Mouse (Mus musculus): ENCODE measurements around the gene Mctp1. TPM values are rescaled to one million over a fixed set of nuclear protein-coding genes. Genes with fewer than 3 reads are reported as not detected.
A peak's percentile ranks its signal among the peaks of the same experiment; 100 is the strongest.
"Not testable (repeated sequence)": the region's sequence is repeated elsewhere in the genome, so short reads cannot be mapped to it uniquely, and the experiment has no call there.

The Mctp1 gene
- polyA plus RNA-seq, 1 experiment, result 7.2 TPM

- TF ChIP-seq CTCF (IDR thresholded peaks at IDR 0.05; ENCODE audit: control insufficient read depth, insufficient read depth, low read length), result no peak
- Histone ChIP-seq H3K4me3 (replicated peaks; ENCODE audit: control insufficient read depth, low read depth, low read length) (no peak overlapping the region), H3K27ac (ENCODE audit: control insufficient read depth, insufficient read depth, low read depth, low read length, poor library complexity) (no peak overlapping the region), H3K4me1 (ENCODE audit: control insufficient read depth, insufficient read depth, low read length) (no peaks in the 10 kb centered on the region; the same call in 1 of the 2 replicates)
These were observed 179.7 kb downstream of the Mctp1 start for GRCm38 (mm10) chr13:76564061-76564460.

- H3K4me3 ChIP-seq (replicated peaks; ENCODE audit: control insufficient read depth, low read depth, low read length), result no peak overlapping the region
- H3K4me1 ChIP-seq (ENCODE audit: control insufficient read depth, insufficient read depth, low read length), result no peaks in the 10 kb centered on the region; the same call in 1 of the 2 replicates
- TF ChIP-seq CTCF (IDR thresholded peaks at IDR 0.05; ENCODE audit: control insufficient read depth, insufficient read depth, low read length) (no peak), POLR2A (IDR thresholded peaks at IDR 0.05; ENCODE audit: borderline replicate concordance, control insufficient read depth, low read depth, low read length) (no peak)
- H3K27ac ChIP-seq (ENCODE audit: control insufficient read depth, insufficient read depth, low read depth, low read length, poor library complexity), result no peak overlapping the region
- 22% methylated on average over 3 of the region's 3 CpGs for WGBS
These were observed 181.7 kb downstream of the Mctp1 start for GRCm38 (mm10) chr13:76566024-76566423.

GRCm38 (mm10) chr13:76567448-76567847, 183.1 kb downstream of the Mctp1 start:
- WGBS, result 40% methylated on average over 4 of the region's 4 CpGs
- Histone ChIP-seq H3K4me1 (ENCODE audit: control insufficient read depth, insufficient read depth, low read length) (no peaks in the 10 kb centered on the region; the same call in 1 of the 2 replicates), H3K27ac (ENCODE audit: control insufficient read depth, insufficient read depth, low read depth, low read length, poor library complexity) (no peak overlapping the region), H3K4me3 (replicated peaks; ENCODE audit: control insufficient read depth, low read depth, low read length) (no peak overlapping the region)
- TF ChIP-seq CTCF (IDR thresholded peaks at IDR 0.05; ENCODE audit: control insufficient read depth, insufficient read depth, low read length) (no peak), POLR2A (IDR thresholded peaks at IDR 0.05; ENCODE audit: borderline replicate concordance, control insufficient read depth, low read depth, low read length) (no peak)

GRCm38 (mm10) chr13:76568569-76569211, 184.4 kb downstream of the Mctp1 start:
- no peak overlapping the region for H3K27ac ChIP-seq (ENCODE audit: control insufficient read depth, insufficient read depth, low read depth, low read length, poor library complexity)
- no peaks in the 10 kb centered on the region; the same call in 1 of the 2 replicates for H3K4me1 ChIP-seq (ENCODE audit: control insufficient read depth, insufficient read depth, low read length)
- 47% methylated on average over 2 of the region's 2 CpGs for WGBS
- TF ChIP-seq POLR2A (IDR thresholded peaks at IDR 0.05; ENCODE audit: borderline replicate concordance, control insufficient read depth, low read depth, low read length) (no peak), CTCF (IDR thresholded peaks at IDR 0.05; ENCODE audit: control insufficient read depth, insufficient read depth, low read length) (no peak)
- H3K4me3 ChIP-seq (replicated peaks; ENCODE audit: control insufficient read depth, low read depth, low read length), result no peak overlapping the region

GRCm38 (mm10) chr13:76579414-76579813, 195.1 kb downstream of the Mctp1 start:
- Histone ChIP-seq H3K4me3 (replicated peaks; ENCODE audit: control insufficient read depth, low read depth, low read length) (peak overlapping the region; percentile 64), H3K27ac (ENCODE audit: control insufficient read depth, insufficient read depth, low read depth, low read length, poor library complexity) (peak overlapping the region; percentile 16; the same call in 1 of the 2 replicates), H3K4me1 (ENCODE audit: control insufficient read depth, insufficient read depth, low read length) (no peaks in the 10 kb centered on the region; the same call in 1 of the 2 replicates)
- under 1% methylated on average over 5 of the region's 5 CpGs for WGBS
- TF ChIP-seq CTCF (IDR thresholded peaks at IDR 0.05; ENCODE audit: control insufficient read depth, insufficient read depth, low read length), result peak; percentile 50
- 0 out of 2 replicates have a peak, but pooled peaks have one; percentile 42 for TF ChIP-seq POLR2A (IDR thresholded peaks at IDR 0.05; ENCODE audit: borderline replicate concordance, control insufficient read depth, low read depth, low read length)

GRCm38 (mm10) chr13:76585447-76585846, 201.1 kb downstream of the Mctp1 start:
- WGBS, result 47% methylated on average over 3 of the region's 3 CpGs
- Histone ChIP-seq H3K4me3 (replicated peaks; ENCODE audit: control insufficient read depth, low read depth, low read length) (no peak overlapping the region), H3K27ac (ENCODE audit: control insufficient read depth, insufficient read depth, low read depth, low read length, poor library complexity) (no peak overlapping the region), H3K4me1 (ENCODE audit: control insufficient read depth, insufficient read depth, low read length) (peaks cover 1% of the 10 kb centered on the region; the same call in 1 of the 2 replicates)
- TF ChIP-seq POLR2A (IDR thresholded peaks at IDR 0.05; ENCODE audit: borderline replicate concordance, control insufficient read depth, low read depth, low read length) (no peak), CTCF (IDR thresholded peaks at IDR 0.05; ENCODE audit: control insufficient read depth, insufficient read depth, low read length) (no peak)

- not testable (repeated sequence) for H3K4me1 ChIP-seq (ENCODE audit: control insufficient read depth, insufficient read depth, low read length); H3K4me3 ChIP-seq (replicated peaks; ENCODE audit: control insufficient read depth, low read depth, low read length); H3K27ac ChIP-seq (ENCODE audit: control insufficient read depth, insufficient read depth, low read depth, low read length, poor library complexity)
- WGBS, result 82% methylated on average over 11 of the region's 11 CpGs
These were observed 206.4 kb downstream of the Mctp1 start for GRCm38 (mm10) chr13:76590709-76591108.

DNA sequence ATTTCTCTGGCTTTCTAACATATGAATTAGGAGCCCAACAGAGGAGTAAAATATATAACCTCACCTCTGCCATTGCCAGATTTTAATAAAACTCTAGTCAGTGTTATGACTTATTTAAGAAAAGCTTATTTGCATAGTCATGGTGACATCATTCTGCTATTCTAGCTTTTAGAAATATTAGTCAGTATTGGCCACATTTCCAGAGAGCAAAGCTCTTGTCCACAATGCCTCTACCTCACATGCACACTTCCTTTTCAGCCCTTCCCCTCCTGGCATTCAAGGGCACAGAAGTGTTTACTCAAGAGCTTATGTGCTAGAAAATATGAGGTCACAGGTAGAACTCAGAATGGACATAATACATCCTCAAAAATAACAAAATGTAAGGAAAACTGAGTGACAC, 206.9 kb downstream of the Mctp1 start:
- peaks cover 6% of the 10 kb centered on the region; the same call in 1 of the 2 replicates for H3K4me1 ChIP-seq (ENCODE audit: control insufficient read depth, insufficient read depth, low read length)

GRCm38 (mm10) chr13:76591692-76592091, 207.4 kb downstream of the Mctp1 start:
- peaks cover 6% of the 10 kb centered on the region; the same call in 1 of the 2 replicates for H3K4me1 ChIP-seq (ENCODE audit: control insufficient read depth, insufficient read depth, low read length)
- TF ChIP-seq CTCF (IDR thresholded peaks at IDR 0.05; ENCODE audit: control insufficient read depth, insufficient read depth, low read length) (no peak), POLR2A (IDR thresholded peaks at IDR 0.05; ENCODE audit: borderline replicate concordance, control insufficient read depth, low read depth, low read length) (no peak)
- H3K4me3 ChIP-seq (replicated peaks; ENCODE audit: control insufficient read depth, low read depth, low read length), result no peak overlapping the region
- 17% methylated on average over 1 of the region's 1 CpGs for WGBS
- no peak overlapping the region for H3K27ac ChIP-seq (ENCODE audit: control insufficient read depth, insufficient read depth, low read depth, low read length, poor library complexity)

More for the DNA sequence above, 206.9 kb downstream of the Mctp1 start:
- Histone ChIP-seq H3K4me3 (replicated peaks; ENCODE audit: control insufficient read depth, low read depth, low read length) (no peak overlapping the region), H3K27ac (ENCODE audit: control insufficient read depth, insufficient read depth, low read depth, low read length, poor library complexity) (no peak overlapping the region)
- TF ChIP-seq POLR2A (IDR thresholded peaks at IDR 0.05; ENCODE audit: borderline replicate concordance, control insufficient read depth, low read depth, low read length), result no peak
- TF ChIP-seq CTCF (IDR thresholded peaks at IDR 0.05; ENCODE audit: control insufficient read depth, insufficient read depth, low read length), result no peak
